ENCODE assay signal across 8 mouse cellular contexts in genomic region chr11:51637971-51638414, GRCm38 (mm10). TPM values are rescaled to one million over a fixed set of nuclear protein-coding genes. Genes with fewer than 3 reads are reported as not detected.
DNase-seq lines count a peak whose midpoint lies in the region; ATAC-seq lines count a peak whose summit lies in the region.

No protein-coding gene starts in this region.

- peak; percentile 93 for DNase-seq in MEL-GATA-1-ER (ENCODE audit: extremely low read depth, low read depth)
- peak; percentile 74 for DNase-seq in lung, postnatal 10 days
- DNase-seq in spleen, postnatal 36 days (ENCODE audit: low spot score in 2 of 2), result peak; percentile 81 to 86
- DNase-seq in urinary bladder, postnatal 14 days (ENCODE audit: low spot score), result no peak
- DNase-seq in cerebellum, adult 11 months, result no peak

- H3K4me1 ChIP-seq in forebrain, embryonic 15.5 days, result peaks cover 22% of the 10 kb centered on the region
- peaks cover 16% of the 10 kb centered on the region for H3K4me1 ChIP-seq in intestine, embryonic 16.5 days (ENCODE audit: control insufficient read depth, insufficient read depth, low read length)

- no peak overlapping the region for H3K4me3 ChIP-seq in forebrain, embryonic 15.5 days
- 0 out of 2 replicates have a peak overlapping the region, but pooled peaks have one; percentile 13 for H3K4me3 ChIP-seq in intestine, embryonic 16.5 days (ENCODE audit: low read length)

- WGBS in forebrain, embryonic 15.5 days, result 3% methylated on average over 17 of the region's 17 CpGs
- WGBS in intestine, embryonic 16.5 days, result 10% methylated on average over 17 of the region's 17 CpGs

- H3K27ac ChIP-seq in forebrain, embryonic 15.5 days (replicated peaks), result no peak overlapping the region
- peak overlapping the region; percentile 43; the same call in 1 of the 2 replicates for H3K27ac ChIP-seq in intestine, embryonic 16.5 days (ENCODE audit: low read length)

- no peaks in the 10 kb centered on the region for H3K9me3 ChIP-seq in forebrain, embryonic 15.5 days
- no peaks in the 10 kb centered on the region for H3K9me3 ChIP-seq in intestine, embryonic 16.5 days (ENCODE audit: control insufficient read depth, low read length)

- no peaks in the 10 kb centered on the region for H3K27me3 ChIP-seq in forebrain, embryonic 15.5 days
- H3K27me3 ChIP-seq in intestine, embryonic 16.5 days (replicated peaks; ENCODE audit: control insufficient read depth, insufficient read depth, low read length), result no peaks in the 10 kb centered on the region

- 0 out of 2 replicates have a peak overlapping the region, but pooled peaks have one; percentile 4 for H3K4me2 ChIP-seq in forebrain, embryonic 15.5 days (replicated peaks)
- H3K4me2 ChIP-seq in intestine, embryonic 16.5 days (ENCODE audit: low read depth, low read length), result peak overlapping the region; percentile 26

- H3K9ac ChIP-seq in forebrain, embryonic 15.5 days (replicated peaks), result no peak overlapping the region
- H3K9ac ChIP-seq in intestine, embryonic 16.5 days (ENCODE audit: low read depth, low read length), result peak overlapping the region; percentile 31; the same call in 1 of the 2 replicates

- H3K36me3 ChIP-seq in forebrain, embryonic 15.5 days, result no peaks in the 10 kb centered on the region
- H3K36me3 ChIP-seq in intestine, embryonic 16.5 days (ENCODE audit: control insufficient read depth, insufficient read depth, low read length), result no peaks in the 10 kb centered on the region

- peak; percentile 26 for ATAC-seq in CD4-positive, CD25-positive, alpha-beta regulatory T cell, adult 4 months
- ATAC-seq in forebrain, embryonic 15.5 days (replicated peaks), result no peak
- no peak for ATAC-seq in intestine, embryonic 16.5 days

RNA-seq across cellular contexts. Expression of gene Rmnd5b, which starts 2.3 kb away (rescaled TPM):
- 10 to 100 TPM; 46.6 to 54.0 TPM for polyA plus RNA-seq in CD4-positive, CD25-positive, alpha-beta regulatory T cell, adult 4 months (2017; shearing (Covaris generic))
- 69.6 and 77.7 TPM in 2 replicates for polyA plus RNA-seq in forebrain, embryonic 15.5 days (2015; fragmentation: Nextera tagmentation; extraction: Ambion mirVana)
- polyA plus RNA-seq in intestine, embryonic 16.5 days (2015; fragmentation: Nextera tagmentation; extraction: Ambion mirVana), result 42.0 and 44.4 TPM in 2 replicates

RNA-seq across cellular contexts. Expression of gene N4bp3, which starts 12.6 kb away (rescaled TPM):
- 1 to 10 TPM; 1.2 to 2.5 TPM for polyA plus RNA-seq in CD4-positive, CD25-positive, alpha-beta regulatory T cell, adult 4 months (2017; shearing (Covaris generic))
- polyA plus RNA-seq in forebrain, embryonic 15.5 days (2015; fragmentation: Nextera tagmentation; extraction: Ambion mirVana), result 10.2 and 10.8 TPM in 2 replicates
- polyA plus RNA-seq in intestine, embryonic 16.5 days (2015; fragmentation: Nextera tagmentation; extraction: Ambion mirVana), result 16.1 and 17.0 TPM in 2 replicates

RNA-seq across cellular contexts. Expression of gene D930048N14Rik, which starts 12.8 kb away (rescaled TPM):
- polyA plus RNA-seq in CD4-positive, CD25-positive, alpha-beta regulatory T cell, adult 4 months (2017; shearing (Covaris generic)), result under 1 TPM in 1 of 2 experiments, not detected in 1; 0.62 TPM
- polyA plus RNA-seq in forebrain, embryonic 15.5 days (2015; fragmentation: Nextera tagmentation; extraction: Ambion mirVana), result 0.47 and 0.57 TPM in 2 replicates
- 3.4 and 3.7 TPM in 2 replicates for polyA plus RNA-seq in intestine, embryonic 16.5 days (2015; fragmentation: Nextera tagmentation; extraction: Ambion mirVana)

RNA-seq across cellular contexts. Expression of gene Nhp2, which starts 18.5 kb away (rescaled TPM):
- 100 to 1,000 TPM in 1 of 2 experiments, 10 to 100 TPM in 1; 87.8 to 116 TPM for polyA plus RNA-seq in CD4-positive, CD25-positive, alpha-beta regulatory T cell, adult 4 months (2017; shearing (Covaris generic))
- 98.5 and 102 TPM in 2 replicates for polyA plus RNA-seq in forebrain, embryonic 15.5 days (2015; fragmentation: Nextera tagmentation; extraction: Ambion mirVana)
- polyA plus RNA-seq in intestine, embryonic 16.5 days (2015; fragmentation: Nextera tagmentation; extraction: Ambion mirVana), result 150 and 175 TPM in 2 replicates

RNA-seq across cellular contexts. Expression of gene Hnrnpab, which starts 31.3 kb away (rescaled TPM):
- polyA plus RNA-seq in CD4-positive, CD25-positive, alpha-beta regulatory T cell, adult 4 months (2017; shearing (Covaris generic)), result 10 to 100 TPM; 21.2 to 36.2 TPM
- polyA plus RNA-seq in forebrain, embryonic 15.5 days (2015; fragmentation: Nextera tagmentation; extraction: Ambion mirVana), result 588 and 604 TPM in 2 replicates
- 261 and 264 TPM in 2 replicates for polyA plus RNA-seq in intestine, embryonic 16.5 days (2015; fragmentation: Nextera tagmentation; extraction: Ambion mirVana)

Comparison
In these comparisons a context has a peak if more than half of its experiments do, and no peak if none do; other contexts are left out.
1. DNase-seq: peak in MEL-GATA-1-ER (single experiment), lung, postnatal 10 days (single experiment) and spleen, postnatal 36 days (2 of 2); none in urinary bladder, postnatal 14 days (single experiment) and cerebellum, adult 11 months (single experiment).